Mouse (Mus musculus) stomach, embryonic 15.5 days (tissue): ENCODE measurements around the gene Gtf2h1. TPM values are rescaled to one million over a fixed set of nuclear protein-coding genes. Genes with fewer than 3 reads are reported as not detected.
"Not testable (repeated sequence)": the region's sequence is repeated elsewhere in the genome, so short reads cannot be mapped to it uniquely, and the experiment has no call there.

Source experiments
- ATAC-seq: fragments of 200-750 bp; cut with Nextera tagmentation; 2 replicates; pipeline ENCODE4 v1.8.0; 2017; ENCODE audit warnings: low read depth, moderate number of reproducible peaks, moderate TSS enrichment; ENCODE audit not compliant: insufficient read depth, low FRiP score
- H3K27ac ChIP-seq: fragments of 300-500 bp; sonication (generic); 2 replicates; pipeline ENCODE4 v1.5.1; 2015; ENCODE audit warnings: mild to moderate bottlenecking, inconsistent platforms
- H3K27me3 ChIP-seq: fragments of 300-500 bp; sonication (generic); replicated peaks from 2 replicates; pipeline ENCODE4 v1.6.1; 2015; ENCODE audit warnings: inconsistent platforms
- H3K36me3 ChIP-seq: fragments of 300-500 bp; sonication (generic); 2 replicates; pipeline ENCODE4 v1.6.1; 2015; ENCODE audit warnings: inconsistent platforms
- H3K4me1 ChIP-seq: fragments of 300-500 bp; sonication (generic); 2 replicates; pipeline ENCODE4 v1.6.1; 2015; ENCODE audit warnings: inconsistent platforms
- H3K4me2 ChIP-seq: fragments of 300-500 bp; sonication (generic); 2 replicates; pipeline ENCODE4 v1.6.1; 2015; ENCODE audit warnings: mild to moderate bottlenecking, inconsistent platforms
- H3K4me3 ChIP-seq: fragments of 300-500 bp; sonication (generic); replicated peaks from 2 replicates; pipeline ENCODE4 v1.5.1; 2015; ENCODE audit warnings: inconsistent platforms
- H3K9ac ChIP-seq: fragments of 300-500 bp; sonication (generic); 2 replicates; pipeline ENCODE4 v1.6.1; 2015; ENCODE audit warnings: inconsistent platforms
- H3K9me3 ChIP-seq: fragments of 300-500 bp; sonication (generic); 2 replicates; pipeline ENCODE4 v1.6.1; 2016; ENCODE audit warnings: inconsistent platforms
- WGBS: fragments of 180-500 bp; shearing (Covaris S2); methylation state at CpG from one replicate; pipeline ENCODE4 v1.1.7; 2015; 5-methylcytosine and 5-hydroxymethylcytosine counted together
- polyA plus RNA-seq: library from polyadenylated mRNA; unstranded; fragments of >200 nt; fragmentation: Nextera tagmentation; extraction: Ambion mirVana; gene quantifications from 2 replicates; pipeline ENCODE4 v1.2.1, GENCODE M21; 2015

Gtf2h1 gene
- polyA plus RNA-seq, 1 experiment from 2014 or later: 48.6 TPM

DNA sequence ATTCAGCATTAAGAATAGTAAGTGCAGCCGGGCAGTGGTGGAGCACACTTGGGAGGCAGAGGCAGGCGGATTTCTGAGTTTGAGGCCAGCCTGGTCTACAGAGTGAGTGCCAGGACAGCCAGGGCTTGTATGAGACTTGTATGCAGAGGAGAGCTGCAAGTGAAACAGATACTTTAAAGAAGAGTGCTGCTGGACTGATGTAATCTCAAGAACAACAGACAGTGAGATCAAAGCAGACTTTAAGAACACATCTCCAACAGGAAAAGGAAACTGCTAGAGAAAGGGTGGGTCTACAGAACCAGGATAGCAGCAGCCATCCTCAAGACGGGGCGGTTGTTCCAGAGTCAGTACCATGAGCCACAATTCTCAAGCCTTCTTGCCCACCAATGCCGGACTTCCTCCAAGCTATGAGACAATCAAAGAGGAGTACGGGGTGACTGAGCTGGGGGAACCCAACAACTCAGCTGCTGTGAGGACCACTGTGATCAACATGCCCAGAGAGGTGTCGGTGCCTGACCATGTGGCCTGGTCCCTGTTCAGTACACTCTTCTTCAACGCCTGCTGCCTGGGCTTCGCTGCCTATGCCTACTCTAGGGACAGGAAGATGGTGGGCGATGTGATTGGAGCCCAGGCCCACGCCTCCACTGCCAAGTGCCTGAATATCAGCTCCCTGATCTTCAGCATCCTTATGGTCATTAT, 36.4 kb downstream of the Gtf2h1 start:
- not testable (repeated sequence) for H3K27ac ChIP-seq, H3K4me3 ChIP-seq, H3K9ac ChIP-seq, H3K27me3 ChIP-seq, H3K4me1 ChIP-seq, H3K36me3 ChIP-seq, ATAC-seq, H3K4me2 ChIP-seq, H3K9me3 ChIP-seq
- 93% methylated on average over 11 of the region's 11 CpGs for WGBS

DNA sequence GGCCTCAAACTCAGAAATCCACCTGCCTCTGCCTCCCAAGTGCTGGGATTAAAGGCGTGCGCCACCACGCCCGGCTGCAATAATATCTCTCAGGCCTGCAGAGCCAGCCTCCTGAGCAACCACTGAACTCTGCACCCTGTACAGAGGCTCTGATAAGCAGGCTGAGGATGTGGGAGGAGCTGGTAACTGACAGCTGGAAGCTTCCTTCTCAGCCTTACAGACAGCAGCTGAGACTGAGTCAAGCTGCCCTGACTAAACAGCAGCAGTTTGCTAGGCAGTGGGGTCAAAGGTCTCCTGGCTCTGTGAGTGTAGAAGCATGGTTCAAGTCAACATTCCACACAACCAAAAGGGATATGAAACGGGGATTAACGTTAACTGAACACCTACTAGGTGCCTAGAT, 37.4 kb downstream of the Gtf2h1 start:
- 39% methylated on average over 6 of the region's 6 CpGs for WGBS
- Histone ChIP-seq H3K27me3 (no peaks in the 10 kb centered on the region), H3K9me3 (no peaks in the 10 kb centered on the region), H3K36me3 (no peaks in the 10 kb centered on the region), H3K27ac (no peak overlapping the region; the same call in 1 of the 2 replicates), H3K4me3 (no peak overlapping the region), H3K9ac (no peak overlapping the region), H3K4me2 (no peak overlapping the region), H3K4me1 (peaks cover 7% of the 10 kb centered on the region)
- peak; percentile 75 for ATAC-seq

GRCm38 (mm10) chr7:46833670-46834255, 37.9 kb downstream of the Gtf2h1 start:
- WGBS: 78% methylated on average over 7 of the region's 7 CpGs
- H3K27ac ChIP-seq: no peak overlapping the region; the same call in 1 of the 2 replicates
- H3K4me3 ChIP-seq: no peak overlapping the region
- H3K36me3 ChIP-seq: no peaks in the 10 kb centered on the region
- H3K4me1 ChIP-seq: peaks cover 12% of the 10 kb centered on the region
- no peak overlapping the region for H3K4me2 ChIP-seq
- H3K9me3 ChIP-seq: no peaks in the 10 kb centered on the region
- H3K27me3 ChIP-seq: no peaks in the 10 kb centered on the region
- no peak overlapping the region for H3K9ac ChIP-seq
- ATAC-seq: no peak

GRCm38 (mm10) chr7:46834994-46835610, 39.2 kb downstream of the Gtf2h1 start:
- Histone ChIP-seq H3K36me3 (no peaks in the 10 kb centered on the region), H3K4me2 (no peak overlapping the region), H3K9ac (no peak overlapping the region), H3K4me1 (peaks cover 25% of the 10 kb centered on the region), H3K27me3 (no peaks in the 10 kb centered on the region), H3K4me3 (no peak overlapping the region), H3K27ac (no peak overlapping the region), H3K9me3 (no peaks in the 10 kb centered on the region)
- WGBS: 63% methylated on average over 14 of the region's 14 CpGs
- ATAC-seq: no peak

GRCm38 (mm10) chr7:46836357-46836756, 40.5 kb downstream of the Gtf2h1 start:
- H3K4me1 ChIP-seq: peaks cover 33% of the 10 kb centered on the region
- 80% methylated on average over 5 of the region's 5 CpGs for WGBS
- H3K9ac ChIP-seq: no peak overlapping the region
- no peaks in the 10 kb centered on the region for H3K36me3 ChIP-seq
- H3K27me3 ChIP-seq: no peaks in the 10 kb centered on the region
- no peak overlapping the region for H3K27ac ChIP-seq
- H3K4me3 ChIP-seq: no peak overlapping the region
- no peak overlapping the region for H3K4me2 ChIP-seq
- no peaks in the 10 kb centered on the region for H3K9me3 ChIP-seq
- ATAC-seq: no peak

GRCm38 (mm10) chr7:46837073-46837472, 41.2 kb downstream of the Gtf2h1 start:
- H3K27me3 ChIP-seq: no peaks in the 10 kb centered on the region
- H3K4me3 ChIP-seq: no peak overlapping the region
- no peaks in the 10 kb centered on the region for H3K9me3 ChIP-seq
- H3K36me3 ChIP-seq: no peaks in the 10 kb centered on the region
- no peak overlapping the region for H3K4me2 ChIP-seq
- ATAC-seq: no peak
- 67% methylated on average over 5 of the region's 5 CpGs for WGBS
- H3K27ac ChIP-seq: no peak overlapping the region
- H3K9ac ChIP-seq: no peak overlapping the region
- H3K4me1 ChIP-seq: peaks cover 38% of the 10 kb centered on the region

- no peak overlapping the region for H3K9ac ChIP-seq
- H3K27me3 ChIP-seq: no peaks in the 10 kb centered on the region
- peaks cover 38% of the 10 kb centered on the region for H3K4me1 ChIP-seq
- H3K4me2 ChIP-seq: peak overlapping the region; percentile 45
- H3K4me3 ChIP-seq: no peak overlapping the region
- no peaks in the 10 kb centered on the region for H3K9me3 ChIP-seq
- peak; percentile 48; the same call in 1 of the 2 replicates for ATAC-seq
- H3K27ac ChIP-seq: peak overlapping the region; percentile 70
- 7% methylated on average over 7 of the region's 9 CpGs for WGBS
- H3K36me3 ChIP-seq: no peaks in the 10 kb centered on the region
Measured at GRCm38 (mm10) chr7:46838104-46838671, 42.3 kb downstream of the Gtf2h1 start.

- H3K27ac ChIP-seq: peak overlapping the region; percentile 70
- no peaks in the 10 kb centered on the region for H3K36me3 ChIP-seq
- no peaks in the 10 kb centered on the region for H3K9me3 ChIP-seq
- H3K9ac ChIP-seq: no peak overlapping the region
- peak; percentile 30 for ATAC-seq
- H3K4me2 ChIP-seq: peak overlapping the region; percentile 45
- H3K4me1 ChIP-seq: peaks cover 38% of the 10 kb centered on the region
- H3K4me3 ChIP-seq: no peak overlapping the region
- 8% methylated on average over 8 of the region's 8 CpGs for WGBS
- H3K27me3 ChIP-seq: no peaks in the 10 kb centered on the region
Measured at GRCm38 (mm10) chr7:46838891-46839302, 43.0 kb downstream of the Gtf2h1 start.

GRCm38 (mm10) chr7:46839446-46839845, 43.5 kb downstream of the Gtf2h1 start:
- Histone ChIP-seq H3K4me1 (peaks cover 38% of the 10 kb centered on the region), H3K9ac (no peak overlapping the region), H3K4me3 (no peak overlapping the region), H3K4me2 (peak overlapping the region; percentile 45), H3K9me3 (no peaks in the 10 kb centered on the region), H3K27ac (peak overlapping the region; percentile 70), H3K36me3 (no peaks in the 10 kb centered on the region), H3K27me3 (no peaks in the 10 kb centered on the region)
- ATAC-seq: peak; percentile 45; the same call in 1 of the 2 replicates
- WGBS: 37% methylated on average over 7 of the region's 7 CpGs

DNA sequence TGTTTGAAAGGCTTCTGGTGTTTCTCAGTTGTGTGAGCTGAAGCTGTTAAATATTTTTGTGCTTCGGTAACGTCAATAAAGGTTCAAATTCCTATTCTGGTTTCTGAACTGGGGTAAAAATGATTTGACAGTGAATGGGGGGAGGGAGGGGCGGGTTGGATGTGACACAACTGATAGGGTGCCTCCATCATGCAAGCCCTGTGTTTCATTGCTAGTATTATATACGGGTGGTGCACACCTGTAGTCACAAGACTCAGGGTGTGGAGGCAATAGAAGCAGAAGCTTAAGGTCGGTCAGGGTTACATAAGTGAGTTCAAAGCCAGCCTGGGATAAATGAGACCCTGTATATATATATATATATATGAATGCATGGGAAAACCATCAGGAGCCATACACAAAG, 44.0 kb downstream of the Gtf2h1 start:
- Histone ChIP-seq H3K27ac (peak overlapping the region; percentile 70; the same call in 1 of the 2 replicates), H3K36me3 (no peaks in the 10 kb centered on the region), H3K9ac (no peak overlapping the region), H3K4me2 (no peak overlapping the region), H3K9me3 (no peaks in the 10 kb centered on the region), H3K27me3 (no peaks in the 10 kb centered on the region), H3K4me3 (no peak overlapping the region), H3K4me1 (peaks cover 38% of the 10 kb centered on the region)
- 68% methylated on average over 5 of the region's 5 CpGs for WGBS
- no peak for ATAC-seq

GRCm38 (mm10) chr7:46840326-46840725, 44.4 kb downstream of the Gtf2h1 start:
- ATAC-seq: no peak
- H3K27ac ChIP-seq: 0 out of 2 replicates have a peak overlapping the region, but pooled peaks have one; percentile 44
- H3K9ac ChIP-seq: no peak overlapping the region
- H3K4me3 ChIP-seq: no peak overlapping the region
- 36% methylated on average over 4 of the region's 4 CpGs for WGBS
- no peaks in the 10 kb centered on the region for H3K27me3 ChIP-seq
- no peak overlapping the region for H3K4me2 ChIP-seq
- H3K36me3 ChIP-seq: no peaks in the 10 kb centered on the region
- H3K4me1 ChIP-seq: peaks cover 38% of the 10 kb centered on the region
- H3K9me3 ChIP-seq: no peaks in the 10 kb centered on the region
